Mouse (Mus musculus) liver, embryonic 14.5 days (tissue): ENCODE data around the gene Ttll11. TPM values are rescaled to one million over a fixed set of nuclear protein-coding genes. Genes with fewer than 3 reads are reported as not detected.

ENCODE experiments used
- ATAC-seq: fragments of 200-750 bp; cut with Nextera tagmentation; 2 replicates; pipeline ENCODE4 v1.8.0; 2017; ENCODE audit warnings: moderate number of reproducible peaks, mild to moderate bottlenecking, moderate library complexity; ENCODE audit not compliant: insufficient read depth
- DNase-seq, 3 experiments: peaks; one replicate each; pipeline ENCODE4 v3.0.0-alpha.2; 2012 to 2013; ENCODE audit warnings: low read depth in 3 of 3, low spot score in 3 of 3
- H3K27ac ChIP-seq: fragments of 300-500 bp; sonication (generic); 2 replicates; pipeline ENCODE4 v1.5.1; 2014; ENCODE audit warnings: moderate library complexity, mild to moderate bottlenecking, control low read depth, inconsistent platforms
- H3K27me3 ChIP-seq: fragments of 300-500 bp; sonication (generic); 2 replicates; pipeline ENCODE4 v1.6.1; 2014; ENCODE audit warnings: mild to moderate bottlenecking, low read length, moderate library complexity; ENCODE audit not compliant: control insufficient read depth, insufficient read depth
- H3K36me3 ChIP-seq: fragments of 300-500 bp; sonication (generic); replicated peaks from 2 replicates; pipeline ENCODE4 v1.6.1; 2014; ENCODE audit warnings: low read depth; ENCODE audit not compliant: control insufficient read depth, insufficient read depth
- H3K4me1 ChIP-seq, 2 experiments: fragments of 200-500 bp in 1 of 2; fragments of 300-500 bp in 1 of 2; sonication (generic) in 1 of 2; replicated peaks; 2 replicates each; pipeline ENCODE4 v1.6.1; 2012 to 2014; ENCODE audit warnings: antibody characterized with exemption in 1 of 2, inconsistent platforms in 1 of 2, low read length in 1 of 2; ENCODE audit not compliant: control insufficient read depth in 2 of 2, insufficient read depth in 2 of 2
- H3K4me2 ChIP-seq: fragments of 300-500 bp; sonication (generic); 2 replicates; pipeline ENCODE4 v1.6.1; 2014; ENCODE audit warnings: low read depth, mild to moderate bottlenecking, control low read depth, moderate library complexity
- H3K4me3 ChIP-seq, 2 experiments: fragments of 200-500 bp in 1 of 2; fragments of 300-500 bp in 1 of 2; sonication (generic) in 1 of 2; 2 replicates each; pipeline ENCODE4 v1.5.1; 2012 to 2014; ENCODE audit warnings: low read depth in 2 of 2, low read length in 2 of 2, mild to moderate bottlenecking in 2 of 2, control low read depth in 1 of 2, inconsistent platforms in 1 of 2, moderate library complexity in 1 of 2; ENCODE audit not compliant: insufficient read depth in 1 of 2
- H3K9ac ChIP-seq: fragments of 300-500 bp; sonication (generic); replicated peaks from 2 replicates; pipeline ENCODE4 v1.6.1; 2014; ENCODE audit warnings: mild to moderate bottlenecking, control low read depth, moderate library complexity
- H3K9me3 ChIP-seq: fragments of 300-500 bp; sonication (generic); 2 replicates; pipeline ENCODE4 v1.6.1; 2016; ENCODE audit warnings: low read length, mixed read lengths; ENCODE audit not compliant: control insufficient read depth
- CTCF ChIP-seq: IDR thresholded peaks from 2 replicates; pipeline ENCODE4 v1.5.1; 2016; ENCODE audit warnings: antibody characterized with exemption, low read depth, control low read depth
- EP300 ChIP-seq: IDR thresholded peaks from 2 replicates; pipeline ENCODE4 v1.6.1; 2016; ENCODE audit warnings: antibody characterized with exemption, low read depth
- WGBS: fragments of 180-500 bp; shearing (Covaris S2); extraction: QIAGEN DNeasy Blood & Tissue Kit; methylation state at CpG from one replicate; pipeline ENCODE4 v1.1.7; 2014; ENCODE audit not compliant: insufficient replicate concordance; 5-methylcytosine and 5-hydroxymethylcytosine counted together
- polyA plus RNA-seq, 2 experiments: library from polyadenylated mRNA; depleted of rRNA in 1 of 2; stranded (reverse) in 1 of 2; unstranded in 1 of 2; fragments of >200 nt; fragmentation: Nextera tagmentation in 1 of 2; extraction: Ambion mirVana in 1 of 2; gene quantifications; 2 replicates each; pipeline versions ENCODE4 v1.2.1 to v1.2.3; 2012 to 2014

The Ttll11 gene
- polyA plus RNA-seq, 2 experiments: 0.42 to 0.83 TPM

- no peak for ATAC-seq
- 55% methylated on average over 11 of the region's 11 CpGs for WGBS
- H3K27me3 ChIP-seq: no peaks in the 10 kb centered on the region
- DNase-seq: no peak
- H3K4me3 ChIP-seq: no peak overlapping the region
- no peaks in the 10 kb centered on the region for H3K36me3 ChIP-seq
- H3K27ac ChIP-seq: no peak overlapping the region
- peaks cover 0 to 3% of the 10 kb centered on the region in 2 experiments; a peak in 1 of 4 replicates for H3K4me1 ChIP-seq
- H3K9me3 ChIP-seq: no peaks in the 10 kb centered on the region
- H3K9ac ChIP-seq: no peak overlapping the region
- H3K4me2 ChIP-seq: no peak overlapping the region
- no peak for TF ChIP-seq CTCF
- no peak for TF ChIP-seq EP300
These were observed 140.8 kb downstream of the Ttll11 start for GRCm38 (mm10) chr2:35838751-35839479.

- DNase-seq (no peak), ATAC-seq (no peak)
- Histone ChIP-seq H3K4me3 (no peak overlapping the region), H3K36me3 (no peaks in the 10 kb centered on the region), H3K4me2 (no peak overlapping the region), H3K27me3 (no peaks in the 10 kb centered on the region), H3K9me3 (no peaks in the 10 kb centered on the region), H3K9ac (no peak overlapping the region), H3K27ac (no peak overlapping the region), H3K4me1 (peaks cover 22 to 38% of the 10 kb centered on the region in 2 experiments)
- TF ChIP-seq CTCF (no peak), EP300 (no peak)
- WGBS: 90% methylated on average over 10 of the region's 10 CpGs
These were observed 145.4 kb downstream of the Ttll11 start for GRCm38 (mm10) chr2:35834198-35834913.

GRCm38 (mm10) chr2:35833546-35833945 is 146.2 kb downstream of the Ttll11 start:
- Histone ChIP-seq H3K4me2 (no peak overlapping the region), H3K27me3 (no peaks in the 10 kb centered on the region), H3K9me3 (no peaks in the 10 kb centered on the region), H3K4me3 (no peak overlapping the region), H3K36me3 (no peaks in the 10 kb centered on the region), H3K27ac (no peak overlapping the region), H3K9ac (no peak overlapping the region), H3K4me1 (peaks cover 22 to 45% of the 10 kb centered on the region in 2 experiments)
- ATAC-seq (no peak), DNase-seq (no peak)
- TF ChIP-seq EP300: no peak
- TF ChIP-seq CTCF: no peak
- 53% methylated on average over 6 of the region's 6 CpGs for WGBS

GRCm38 (mm10) chr2:35832742-35833425 is 146.8 kb downstream of the Ttll11 start:
- ATAC-seq: peak; percentile 64
- H3K36me3 ChIP-seq: no peaks in the 10 kb centered on the region
- no peak overlapping the region for H3K9ac ChIP-seq
- TF ChIP-seq CTCF: no peak
- TF ChIP-seq EP300: no peak
- no peak overlapping the region for H3K4me3 ChIP-seq
- H3K9me3 ChIP-seq: no peaks in the 10 kb centered on the region
- H3K4me1 ChIP-seq: peaks cover 22 to 45% of the 10 kb centered on the region in 2 experiments
- WGBS: 9% methylated on average over 11 of the region's 11 CpGs
- H3K4me2 ChIP-seq: peak overlapping the region; percentile 11; the same call in 1 of the 2 replicates
- DNase-seq: no peak
- H3K27ac ChIP-seq: no peak overlapping the region
- no peaks in the 10 kb centered on the region for H3K27me3 ChIP-seq
